Mouse (Mus musculus): ENCODE data around the gene Aplp2. TPM values are rescaled to one million over a fixed set of nuclear protein-coding genes. Genes with fewer than 3 reads are reported as not detected.

Aplp2 gene
- polyA plus RNA-seq, 1 experiment from 2014 or later, result 178 TPM

- Histone ChIP-seq H3K4me2 (ENCODE audit: low read depth, low read length) (no peak overlapping the region), H3K27ac (ENCODE audit: low read depth) (no peak overlapping the region), H3K9ac (replicated peaks) (no peak overlapping the region), H3K9me3 (ENCODE audit: low read length) (no peaks in the 10 kb centered on the region), H3K27me3 (ENCODE audit: insufficient read depth, low read length) (no peaks in the 10 kb centered on the region), H3K4me3 (ENCODE audit: low read depth, low read length) (no peak overlapping the region), H3K36me3 (replicated peaks; ENCODE audit: insufficient read depth, low read length) (no peaks in the 10 kb centered on the region), H3K4me1 (ENCODE audit: insufficient read depth) (no peaks in the 10 kb centered on the region)
- no peak for DNase-seq
- no peak for TF ChIP-seq EP300 (IDR thresholded peaks at IDR 0.05; ENCODE audit: low read depth)
- TF ChIP-seq CTCF (IDR thresholded peaks at IDR 0.05; ENCODE audit: low read depth), result no peak
- 84% methylated on average over 9 of the region's 9 CpGs for WGBS (ENCODE audit: insufficient replicate concordance)
- no peak for ATAC-seq
Measured at GRCm38 (mm10) chr9:31235489-31235888, 23.9 kb upstream of the Aplp2 start.

DNA sequence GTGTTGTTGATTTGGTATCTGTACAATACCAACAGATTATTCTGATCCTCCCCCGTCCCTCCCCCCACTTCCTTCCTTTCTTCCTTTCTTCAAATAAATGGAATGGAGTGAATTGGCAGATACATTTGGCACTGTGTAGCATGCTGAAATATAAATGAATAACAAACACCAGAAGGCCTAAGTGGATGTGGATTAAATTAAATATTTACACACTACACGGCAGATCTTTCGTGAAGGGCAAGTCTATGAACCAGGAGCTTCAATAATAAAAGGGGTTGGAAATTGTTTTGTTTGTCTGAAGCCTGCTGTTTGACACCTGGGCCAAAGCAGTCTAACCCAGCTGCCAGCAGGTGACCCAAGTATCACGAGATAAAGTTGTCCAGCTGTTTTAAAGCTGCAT lies 23.4 kb upstream of the Aplp2 start:
- Histone ChIP-seq H3K36me3 (replicated peaks; ENCODE audit: insufficient read depth, low read length) (no peaks in the 10 kb centered on the region), H3K9me3 (ENCODE audit: low read length) (no peaks in the 10 kb centered on the region), H3K27ac (ENCODE audit: low read depth) (no peak overlapping the region), H3K4me1 (ENCODE audit: insufficient read depth) (no peaks in the 10 kb centered on the region), H3K4me3 (ENCODE audit: low read depth, low read length) (no peak overlapping the region), H3K27me3 (ENCODE audit: insufficient read depth, low read length) (no peaks in the 10 kb centered on the region), H3K4me2 (ENCODE audit: low read depth, low read length) (no peak overlapping the region), H3K9ac (replicated peaks) (no peak overlapping the region)
- TF ChIP-seq CTCF (IDR thresholded peaks at IDR 0.05; ENCODE audit: low read depth) (no peak), EP300 (IDR thresholded peaks at IDR 0.05; ENCODE audit: low read depth) (no peak)
- no peak for DNase-seq
- WGBS (ENCODE audit: insufficient replicate concordance), result 45% methylated on average over 4 of the region's 4 CpGs
- no peak for ATAC-seq

DNA sequence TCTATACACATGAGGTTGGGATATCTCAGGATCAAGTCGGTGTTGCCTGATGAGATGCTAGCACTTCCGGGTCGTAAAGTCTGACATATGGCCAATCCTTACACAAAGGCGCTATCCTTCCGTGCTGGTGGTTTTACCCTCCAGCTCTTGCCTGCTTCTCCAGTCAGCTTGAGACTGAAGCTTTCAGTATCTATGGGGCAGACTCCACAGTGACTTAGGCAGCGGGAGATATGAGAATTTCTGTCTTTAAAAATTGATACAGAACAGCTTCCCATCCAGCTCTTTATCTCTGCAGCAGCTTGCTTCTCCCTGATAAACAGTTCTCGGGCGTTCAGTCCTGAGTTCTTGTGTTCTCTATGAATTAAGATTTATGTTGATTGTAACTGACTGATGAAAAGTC lies 14.9 kb upstream of the Aplp2 start:
- Histone ChIP-seq H3K27ac (ENCODE audit: low read depth) (no peak overlapping the region), H3K9ac (replicated peaks) (no peak overlapping the region), H3K9me3 (ENCODE audit: low read length) (no peaks in the 10 kb centered on the region), H3K27me3 (ENCODE audit: insufficient read depth, low read length) (no peaks in the 10 kb centered on the region), H3K4me1 (ENCODE audit: insufficient read depth) (no peaks in the 10 kb centered on the region), H3K4me3 (ENCODE audit: low read depth, low read length) (no peak overlapping the region), H3K4me2 (ENCODE audit: low read depth, low read length) (peak overlapping the region; percentile 15), H3K36me3 (replicated peaks; ENCODE audit: insufficient read depth, low read length) (no peaks in the 10 kb centered on the region)
- WGBS (ENCODE audit: insufficient replicate concordance), result 53% methylated on average over 8 of the region's 8 CpGs
- TF ChIP-seq CTCF (IDR thresholded peaks at IDR 0.05; ENCODE audit: low read depth), result no peak
- peak; percentile 93 for TF ChIP-seq EP300 (IDR thresholded peaks at IDR 0.05; ENCODE audit: low read depth)
- ATAC-seq (peak; percentile 72), DNase-seq (no peak)

- H3K27ac ChIP-seq (ENCODE audit: low read depth), result no peak overlapping the region
- no peaks in the 10 kb centered on the region for H3K4me1 ChIP-seq (ENCODE audit: insufficient read depth)
- H3K27me3 ChIP-seq (ENCODE audit: insufficient read depth, low read length), result no peaks in the 10 kb centered on the region
- no peak for ATAC-seq
- TF ChIP-seq EP300 (IDR thresholded peaks at IDR 0.05; ENCODE audit: low read depth) (no peak), CTCF (IDR thresholded peaks at IDR 0.05; ENCODE audit: low read depth) (no peak)
- no peaks in the 10 kb centered on the region for H3K9me3 ChIP-seq (ENCODE audit: low read length)
- 76% methylated on average over 11 of the region's 11 CpGs for WGBS (ENCODE audit: insufficient replicate concordance)
- no peak for DNase-seq
- H3K4me2 ChIP-seq (ENCODE audit: low read depth, low read length), result no peak overlapping the region
- H3K4me3 ChIP-seq (ENCODE audit: low read depth, low read length), result no peak overlapping the region
- no peak overlapping the region for H3K9ac ChIP-seq (replicated peaks)
- H3K36me3 ChIP-seq (replicated peaks; ENCODE audit: insufficient read depth, low read length), result no peaks in the 10 kb centered on the region
Measured at GRCm38 (mm10) chr9:31225808-31226207, 14.2 kb upstream of the Aplp2 start.

DNA sequence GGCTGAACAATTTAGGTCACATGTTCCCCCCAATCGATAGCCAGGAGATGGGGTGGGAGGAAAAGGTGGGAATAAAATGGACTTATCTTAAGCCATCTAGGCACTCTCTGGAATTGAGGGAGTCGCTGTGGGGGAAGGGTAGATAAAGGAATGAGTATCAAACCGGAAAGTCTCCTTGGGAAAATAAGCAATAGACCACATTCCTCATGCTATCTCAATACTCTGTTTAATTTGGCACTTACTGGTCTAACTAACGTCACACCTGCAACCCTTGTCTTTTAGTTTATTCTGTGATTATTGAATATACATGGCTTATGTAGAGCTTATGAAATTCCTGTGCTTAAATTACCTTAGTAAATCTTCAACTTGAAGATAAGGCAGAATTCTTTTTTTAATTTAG lies 11.9 kb upstream of the Aplp2 start:
- no peak for DNase-seq
- no peak overlapping the region for H3K4me3 ChIP-seq (ENCODE audit: low read depth, low read length)
- no peak overlapping the region for H3K27ac ChIP-seq (ENCODE audit: low read depth)
- H3K36me3 ChIP-seq (replicated peaks; ENCODE audit: insufficient read depth, low read length), result no peaks in the 10 kb centered on the region
- H3K27me3 ChIP-seq (ENCODE audit: insufficient read depth, low read length), result no peaks in the 10 kb centered on the region
- H3K9me3 ChIP-seq (ENCODE audit: low read length), result no peaks in the 10 kb centered on the region
- H3K4me2 ChIP-seq (ENCODE audit: low read depth, low read length), result no peak overlapping the region
- H3K4me1 ChIP-seq (ENCODE audit: insufficient read depth), result no peaks in the 10 kb centered on the region; the same call in 1 of the 2 replicates
- no peak for ATAC-seq
- TF ChIP-seq EP300 (IDR thresholded peaks at IDR 0.05; ENCODE audit: low read depth) (no peak), CTCF (IDR thresholded peaks at IDR 0.05; ENCODE audit: low read depth) (no peak)
- WGBS (ENCODE audit: insufficient replicate concordance), result 56% methylated on average over 4 of the region's 4 CpGs
- no peak overlapping the region for H3K9ac ChIP-seq (replicated peaks)

DNA sequence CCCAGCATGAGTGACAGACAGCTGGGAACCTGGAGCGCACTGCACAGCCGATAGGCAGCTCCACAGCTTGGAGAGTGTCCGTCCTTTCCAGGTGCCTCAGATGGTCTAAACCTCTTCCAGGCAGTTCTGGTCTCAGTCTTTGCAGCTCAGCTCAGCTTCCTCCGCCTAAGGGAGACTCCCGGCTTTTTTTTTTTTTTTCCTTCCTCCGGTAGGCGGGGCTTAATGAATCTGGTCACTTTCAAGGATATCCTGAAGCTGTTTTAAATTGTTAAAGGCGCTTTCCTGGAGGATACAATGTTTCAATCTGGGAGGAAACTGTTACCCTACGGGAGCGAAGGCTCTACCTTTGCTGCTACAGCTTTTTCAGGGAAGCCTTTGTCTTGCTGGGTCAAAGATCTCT lies 9.6 kb upstream of the Aplp2 start:
- DNase-seq, result no peak
- ATAC-seq, result no peak
- Histone ChIP-seq H3K27me3 (ENCODE audit: insufficient read depth, low read length) (no peaks in the 10 kb centered on the region), H3K9ac (replicated peaks) (no peak overlapping the region), H3K4me1 (ENCODE audit: insufficient read depth) (peaks cover 4% of the 10 kb centered on the region; the same call in 1 of the 2 replicates), H3K27ac (ENCODE audit: low read depth) (no peak overlapping the region), H3K9me3 (ENCODE audit: low read length) (no peaks in the 10 kb centered on the region), H3K36me3 (replicated peaks; ENCODE audit: insufficient read depth, low read length) (no peaks in the 10 kb centered on the region), H3K4me2 (ENCODE audit: low read depth, low read length) (no peak overlapping the region), H3K4me3 (ENCODE audit: low read depth, low read length) (no peak overlapping the region)
- no peak for TF ChIP-seq CTCF (IDR thresholded peaks at IDR 0.05; ENCODE audit: low read depth)
- TF ChIP-seq EP300 (IDR thresholded peaks at IDR 0.05; ENCODE audit: low read depth), result no peak
- WGBS (ENCODE audit: insufficient replicate concordance), result 47% methylated on average over 10 of the region's 10 CpGs
